In genomic region chr19:26547522-26547921, GRCm38 (mm10) we compare ENCODE assay signal across 21 mouse cellular contexts.
"Had no signal": no experiment of that assay in that cellular context is flagged by ENCODE, and none has a peak within 500 bp of the region (broad histone marks: within the 10 kb centered on the region; RNA-seq: fewer than 3 reads in every experiment).

No protein-coding gene starts in this region.

- H3K4me2 ChIP-seq: lung, embryonic 14.5 days; midbrain, embryonic 12.5 days; midbrain, embryonic 15.5 days; neural tube, embryonic 12.5 days; neural tube, embryonic 15.5 days; stomach, embryonic 15.5 days had no signal

- H3K36me3 ChIP-seq: midbrain, embryonic 12.5 days; midbrain, embryonic 15.5 days; neural tube, embryonic 12.5 days; neural tube, embryonic 15.5 days; stomach, embryonic 15.5 days had no signal

- H3K9me3 ChIP-seq: midbrain, embryonic 12.5 days; midbrain, embryonic 15.5 days; neural tube, embryonic 12.5 days; neural tube, embryonic 15.5 days; stomach, embryonic 15.5 days had no signal

- H3K4me1 ChIP-seq: midbrain, embryonic 15.5 days; neural tube, embryonic 12.5 days; stomach, embryonic 15.5 days had no signal

- H3K4me3 ChIP-seq: midbrain, embryonic 12.5 days; midbrain, embryonic 15.5 days; neural tube, embryonic 12.5 days; neural tube, embryonic 15.5 days; stomach, embryonic 15.5 days had no signal

- H3K27ac ChIP-seq: liver, embryonic 14.5 days; macrophage; midbrain, embryonic 12.5 days; midbrain, embryonic 15.5 days; neural tube, embryonic 12.5 days; neural tube, embryonic 15.5 days; stomach, embryonic 15.5 days had no signal

- ATAC-seq: liver, postnatal 0 days; lung, postnatal 0 days; midbrain, embryonic 15.5 days had no signal

- H3K9ac ChIP-seq: liver, embryonic 14.5 days; liver, postnatal 0 days; lung, embryonic 14.5 days; midbrain, embryonic 12.5 days; midbrain, embryonic 15.5 days; neural tube, embryonic 12.5 days; neural tube, embryonic 15.5 days; stomach, embryonic 15.5 days had no signal

- H3K27me3 ChIP-seq: midbrain, embryonic 12.5 days; midbrain, embryonic 15.5 days; neural tube, embryonic 12.5 days; neural tube, embryonic 15.5 days; stomach, embryonic 15.5 days had no signal

- DNase-seq: kidney, adult 18-20 months; kidney, adult 9 months; kidney, postnatal 14 days; kidney, postnatal 4 days; left cerebral cortex, postnatal 4 days; liver; liver, postnatal 0 days; lung, embryonic 14.5 days; right cerebral cortex, adult 18-20 months; right cerebral cortex, postnatal 14 days; right cerebral cortex, postnatal 4 days; thymus, adult 18-20 months; thymus, postnatal 36 days had no signal
